Mouse (Mus musculus) erythroblast, adult 5-6 weeks (primary cell): ENCODE results near the gene Ndufa5. TPM values are rescaled to one million over a fixed set of nuclear protein-coding genes. Genes with fewer than 3 reads are reported as not detected.

Experiments
- ATAC-seq: replicated peaks from 2 replicates; pipeline ENCODE4 v1.8.0; 2016; ENCODE audit warnings: moderate number of reproducible peaks, mild to moderate bottlenecking, moderate TSS enrichment, inconsistent platforms; ENCODE audit not compliant: poor library complexity, low FRiP score, severe bottlenecking
- total RNA-seq, 2 experiments: library from RNA; stranded (forward) in 1 of 2; stranded (reverse) in 1 of 2; fragments of 150-400 nt in 1 of 2; fragments of 200-764, 138-1000 nt in 1 of 2; gene quantifications; 2 replicates each; pipeline versions ENCODE4 v1.2.3 to v1.2.4; 2015 to 2017; ENCODE audit warnings: low replicate concordance in 2 of 2

The Ndufa5 gene
- total RNA-seq, 2 experiments from 2014 or later: 14.0 to 44.5 TPM

- peak; percentile 47; the same call in 1 of the 2 replicates for ATAC-seq
These were observed 2.4 kb upstream of the Ndufa5 start for GRCm38 (mm10) chr6:24530166-24530565.

GRCm38 (mm10) chr6:24528064-24528243 lies 141 bp upstream of the Ndufa5 start, which contains the start of gene Asb15:
Asb15 (plus strand) TSS chr6:24528144.
- no peak for ATAC-seq

- ATAC-seq: no peak
These were observed 2.1 kb downstream of the Ndufa5 start for GRCm38 (mm10) chr6:24525705-24526104.

- no peak for ATAC-seq
These were observed 11.6 kb downstream of the Ndufa5 start for GRCm38 (mm10) chr6:24516197-24516596.

GRCm38 (mm10) chr6:24514552-24515284 lies 13.1 kb downstream of the Ndufa5 start, which contains the start of gene Iqub:
Iqub (minus strand) TSS chr6:24515067.
- no peak for ATAC-seq

GRCm38 (mm10) chr6:24504141-24504540 lies 23.7 kb downstream of the Ndufa5 start:
- ATAC-seq: no peak

- ATAC-seq: no peak
These were observed 37.5 kb downstream of the Ndufa5 start for GRCm38 (mm10) chr6:24490341-24490740.

- ATAC-seq: no peak
These were observed 41.3 kb downstream of the Ndufa5 start for GRCm38 (mm10) chr6:24486530-24486929.

GRCm38 (mm10) chr6:24470571-24471132 lies 57.2 kb downstream of the Ndufa5 start:
- ATAC-seq: no peak

GRCm38 (mm10) chr6:24470135-24470534 lies 57.7 kb downstream of the Ndufa5 start:
- ATAC-seq: no peak

Other genes starting within 250 kb of the Ndufa5 start
- gene Iqub, start 12.9 kb downstream of the Ndufa5 start, total RNA-seq (2015; ENCODE audit: low replicate concordance): not detected in 2 replicates
- not detected in 2 replicates for gene Iqub, start 12.9 kb downstream of the Ndufa5 start, total RNA-seq (2017; ENCODE audit: low replicate concordance)
- gene Asb15, start 131 bp upstream of the Ndufa5 start, total RNA-seq (2015; ENCODE audit: low replicate concordance): not detected in 2 replicates
- gene Asb15, start 131 bp upstream of the Ndufa5 start, total RNA-seq (2017; ENCODE audit: low replicate concordance): not detected in 2 replicates
- gene Lmod2, start 69.7 kb upstream of the Ndufa5 start, total RNA-seq (2015; ENCODE audit: low replicate concordance): not detected in 2 replicates
- not detected in 2 replicates for gene Lmod2, start 69.7 kb upstream of the Ndufa5 start, total RNA-seq (2017; ENCODE audit: low replicate concordance)
- 13.2 and 18.8 TPM in 2 replicates for gene Wasl, start 137.0 kb upstream of the Ndufa5 start, total RNA-seq (2015; ENCODE audit: low replicate concordance)
- 13.1 and 17.4 TPM in 2 replicates for gene Wasl, start 137.0 kb upstream of the Ndufa5 start, total RNA-seq (2017; ENCODE audit: low replicate concordance)
- not detected in 2 replicates for gene Hyal6, start 205.2 kb upstream of the Ndufa5 start, total RNA-seq (2015; ENCODE audit: low replicate concordance)
- not detected in 2 replicates for gene Hyal6, start 205.2 kb upstream of the Ndufa5 start, total RNA-seq (2017; ENCODE audit: low replicate concordance)
- not detected in 2 replicates for gene Hyal4, start 220.3 kb upstream of the Ndufa5 start, total RNA-seq (2015; ENCODE audit: low replicate concordance)
- gene Hyal4, start 220.3 kb upstream of the Ndufa5 start, total RNA-seq (2017; ENCODE audit: low replicate concordance): not detected in 2 replicates